Mouse (Mus musculus) liver, embryonic 15.5 days (tissue): ENCODE measurements at regions not wholly inside any gene's neighbourhood (a gene's known extent, or its start where the extent isn't known, plus 50 kb on each side); places are given as distances from the start of the nearest gene placed in this dataset.

ENCODE experiments used
- ATAC-seq: fragments of 200-750 bp; cut with Nextera tagmentation; 2 replicates; pipeline ENCODE4 v1.8.0; 2017; ENCODE audit warnings: moderate number of reproducible peaks, mild to moderate bottlenecking, moderate library complexity; ENCODE audit not compliant: insufficient read depth
- H3K27ac ChIP-seq: fragments of 300-500 bp; sonication (generic); replicated peaks from 2 replicates; pipeline ENCODE4 v1.5.1; 2015; ENCODE audit warnings: mild to moderate bottlenecking, inconsistent platforms
- H3K27me3 ChIP-seq: fragments of 300-500 bp; sonication (generic); 2 replicates; pipeline ENCODE4 v1.6.1; 2015; ENCODE audit warnings: mild to moderate bottlenecking, inconsistent platforms
- H3K36me3 ChIP-seq: fragments of 300-500 bp; sonication (generic); replicated peaks from 2 replicates; pipeline ENCODE4 v1.6.1; 2015; ENCODE audit warnings: moderate library complexity, mild to moderate bottlenecking, inconsistent platforms
- H3K4me1 ChIP-seq: fragments of 300-500 bp; sonication (generic); replicated peaks from 2 replicates; pipeline ENCODE4 v1.6.1; 2015; ENCODE audit warnings: inconsistent platforms
- H3K4me2 ChIP-seq: fragments of 300-500 bp; sonication (generic); 2 replicates; pipeline ENCODE4 v1.6.1; 2015; ENCODE audit warnings: moderate library complexity, mild to moderate bottlenecking, inconsistent platforms
- H3K4me3 ChIP-seq: fragments of 300-500 bp; sonication (generic); replicated peaks from 2 replicates; pipeline ENCODE4 v1.5.1; 2015; ENCODE audit warnings: mild to moderate bottlenecking, inconsistent platforms
- H3K9ac ChIP-seq: fragments of 300-500 bp; sonication (generic); 2 replicates; pipeline ENCODE4 v1.6.1; 2015; ENCODE audit warnings: moderate library complexity, mild to moderate bottlenecking, inconsistent platforms
- H3K9me3 ChIP-seq: fragments of 300-500 bp; sonication (generic); replicated peaks from 2 replicates; pipeline ENCODE4 v1.6.1; 2016; ENCODE audit warnings: inconsistent platforms
- WGBS: fragments of 180-500 bp; shearing (Covaris S2); methylation state at CpG from one replicate; pipeline ENCODE4 v1.1.7; 2015; ENCODE audit warnings: mixed read lengths; ENCODE audit not compliant: insufficient replicate concordance; 5-methylcytosine and 5-hydroxymethylcytosine counted together

- ATAC-seq: no peak
- no peak overlapping the region for H3K27ac ChIP-seq
- H3K4me3 ChIP-seq: no peak overlapping the region
- WGBS: 73% methylated on average over 3 of the region's 3 CpGs
- no peaks in the 10 kb centered on the region for H3K36me3 ChIP-seq
- no peaks in the 10 kb centered on the region for H3K4me1 ChIP-seq
- no peak overlapping the region for H3K4me2 ChIP-seq
- no peaks in the 10 kb centered on the region for H3K27me3 ChIP-seq
- H3K9me3 ChIP-seq: no peaks in the 10 kb centered on the region
- no peak overlapping the region for H3K9ac ChIP-seq
Observed at GRCm38 (mm10) chr3:120123155-120123554, 338.9 kb upstream of the Ptbp2 start.

- H3K9me3 ChIP-seq: no peaks in the 10 kb centered on the region
- 55% methylated on average over 7 of the region's 7 CpGs for whole genome bisulfite sequencing
- H3K27ac ChIP-seq: no peak overlapping the region
- no peak for ATAC-seq
- no peaks in the 10 kb centered on the region for H3K27me3 ChIP-seq
- no peak overlapping the region for H3K4me2 ChIP-seq
- H3K9ac ChIP-seq: no peak overlapping the region
- H3K4me1 ChIP-seq: no peaks in the 10 kb centered on the region
- no peaks in the 10 kb centered on the region for H3K36me3 ChIP-seq
- no peak overlapping the region for H3K4me3 ChIP-seq
Observed at GRCm38 (mm10) chr3:120083171-120083932, 299.1 kb upstream of the Ptbp2 start.

GRCm38 (mm10) chr3:120073528-120073927 is 289.3 kb upstream of the Ptbp2 start:
- H3K36me3 ChIP-seq: no peaks in the 10 kb centered on the region
- no peaks in the 10 kb centered on the region for H3K27me3 ChIP-seq
- H3K4me2 ChIP-seq: no peak overlapping the region
- ATAC-seq: no peak
- no peaks in the 10 kb centered on the region for H3K9me3 ChIP-seq
- H3K27ac ChIP-seq: no peak overlapping the region
- no peak overlapping the region for H3K4me3 ChIP-seq
- no peaks in the 10 kb centered on the region for H3K4me1 ChIP-seq
- no peak overlapping the region for H3K9ac ChIP-seq
- WGBS: 29% methylated on average over 1 of the region's 1 CpGs

- Histone ChIP-seq H3K27ac (no peak overlapping the region), H3K4me1 (no peaks in the 10 kb centered on the region), H3K4me3 (no peak overlapping the region), H3K9me3 (no peaks in the 10 kb centered on the region), H3K9ac (no peak overlapping the region), H3K36me3 (no peaks in the 10 kb centered on the region), H3K4me2 (no peak overlapping the region), H3K27me3 (no peaks in the 10 kb centered on the region)
- no peak for ATAC-seq
- WGBS: 67% methylated on average over 6 of the region's 6 CpGs
Observed at GRCm38 (mm10) chr3:120065714-120066113, 281.4 kb upstream of the Ptbp2 start.

- Histone ChIP-seq H3K4me2 (no peak overlapping the region), H3K27ac (no peak overlapping the region), H3K9me3 (no peaks in the 10 kb centered on the region), H3K9ac (no peak overlapping the region), H3K27me3 (no peaks in the 10 kb centered on the region), H3K36me3 (no peaks in the 10 kb centered on the region), H3K4me3 (no peak overlapping the region), H3K4me1 (no peaks in the 10 kb centered on the region)
- no peak for ATAC-seq
- WGBS: 20% methylated on average over 5 of the region's 5 CpGs
Observed at GRCm38 (mm10) chr3:120064854-120065480, 280.7 kb upstream of the Ptbp2 start.

GRCm38 (mm10) chr3:120062264-120062663 is 278.0 kb upstream of the Ptbp2 start:
- no peak overlapping the region for H3K27ac ChIP-seq
- no peaks in the 10 kb centered on the region for H3K27me3 ChIP-seq
- H3K4me2 ChIP-seq: no peak overlapping the region
- H3K4me3 ChIP-seq: no peak overlapping the region
- no peaks in the 10 kb centered on the region for H3K36me3 ChIP-seq
- WGBS: 57% methylated on average over 5 of the region's 5 CpGs
- H3K4me1 ChIP-seq: no peaks in the 10 kb centered on the region
- H3K9ac ChIP-seq: no peak overlapping the region
- H3K9me3 ChIP-seq: no peaks in the 10 kb centered on the region
- ATAC-seq: no peak

- H3K36me3 ChIP-seq: no peaks in the 10 kb centered on the region
- H3K27ac ChIP-seq: no peak overlapping the region
- ATAC-seq: no peak
- no peaks in the 10 kb centered on the region for H3K27me3 ChIP-seq
- H3K4me1 ChIP-seq: no peaks in the 10 kb centered on the region
- 56% methylated on average over 11 of the region's 11 CpGs for WGBS
- H3K4me2 ChIP-seq: no peak overlapping the region
- H3K4me3 ChIP-seq: no peak overlapping the region
- no peak overlapping the region for H3K9ac ChIP-seq
- no peaks in the 10 kb centered on the region for H3K9me3 ChIP-seq
Observed at GRCm38 (mm10) chr3:120059959-120060358, 275.7 kb upstream of the Ptbp2 start.

- H3K9ac ChIP-seq: no peak overlapping the region
- no peak overlapping the region for H3K27ac ChIP-seq
- no peak for ATAC-seq
- no peak overlapping the region for H3K4me2 ChIP-seq
- H3K36me3 ChIP-seq: no peaks in the 10 kb centered on the region
- no peaks in the 10 kb centered on the region for H3K9me3 ChIP-seq
- H3K27me3 ChIP-seq: no peaks in the 10 kb centered on the region
- no peaks in the 10 kb centered on the region for H3K4me1 ChIP-seq
- 62% methylated on average over 8 of the region's 8 CpGs for WGBS
- no peak overlapping the region for H3K4me3 ChIP-seq
Observed at GRCm38 (mm10) chr3:120055216-120056154, 271.2 kb upstream of the Ptbp2 start.

GRCm38 (mm10) chr3:120047238-120047637 is 263.0 kb upstream of the Ptbp2 start:
- Histone ChIP-seq H3K36me3 (no peaks in the 10 kb centered on the region), H3K4me1 (no peaks in the 10 kb centered on the region), H3K27me3 (no peaks in the 10 kb centered on the region), H3K4me2 (no peak overlapping the region), H3K4me3 (no peak overlapping the region), H3K9ac (no peak overlapping the region), H3K27ac (no peak overlapping the region), H3K9me3 (no peaks in the 10 kb centered on the region)
- WGBS: 60% methylated on average over 3 of the region's 3 CpGs
- ATAC-seq: no peak

GRCm38 (mm10) chr3:120037526-120037925 is 253.3 kb upstream of the Ptbp2 start:
- 70% methylated on average over 3 of the region's 3 CpGs for WGBS
- no peaks in the 10 kb centered on the region for H3K36me3 ChIP-seq
- no peaks in the 10 kb centered on the region for H3K9me3 ChIP-seq
- H3K9ac ChIP-seq: no peak overlapping the region
- H3K4me1 ChIP-seq: no peaks in the 10 kb centered on the region
- no peak for ATAC-seq
- no peaks in the 10 kb centered on the region for H3K27me3 ChIP-seq
- no peak overlapping the region for H3K4me3 ChIP-seq
- H3K27ac ChIP-seq: no peak overlapping the region
- no peak overlapping the region for H3K4me2 ChIP-seq
